Mouse (Mus musculus): Measurements from ENCODE around the gene Mosmo.

Mosmo gene

GRCm38 (mm10) chr7:120677001-120677643 lies at the start of gene Mosmo:
Gene Mosmo (plus strand): TSS chr7:120677618.
- DNase-seq = peak; percentile 79

- peak; percentile 42 for DNase-seq
Observed at GRCm38 (mm10) chr7:120632518-120632917, 44.9 kb upstream of the Mosmo start.

GRCm38 (mm10) chr7:120634301-120634700 lies 43.1 kb upstream of the Mosmo start:
- DNase-seq = peak; percentile 31

- DNase-seq = peak; percentile 91
Observed at GRCm38 (mm10) chr7:120634711-120635361, 42.6 kb upstream of the Mosmo start, which contains the start of gene Uqcrc2. Gene Uqcrc2 (plus strand): TSS chr7:120635176.

GRCm38 (mm10) chr7:120635362-120635781 lies 42.0 kb upstream of the Mosmo start:
- DNase-seq = no peak

DNA sequence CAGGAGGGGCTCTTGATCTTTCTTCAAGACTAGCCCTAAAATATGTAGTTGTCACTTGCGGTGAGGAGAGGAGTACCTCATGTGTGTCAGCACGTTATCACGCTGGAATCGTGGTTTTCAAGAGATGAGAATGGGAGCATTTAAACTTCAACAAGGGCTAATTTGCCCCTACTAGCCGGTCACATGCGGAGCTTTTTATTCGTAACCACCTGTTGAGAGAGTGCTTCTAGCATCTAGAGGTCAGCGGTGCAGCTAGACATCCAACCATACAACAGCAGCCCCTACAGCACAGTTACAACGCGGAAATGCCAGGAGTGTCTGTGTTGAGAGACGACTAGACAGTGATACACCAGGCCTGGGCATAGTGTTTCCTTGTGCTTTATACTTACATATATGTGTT lies 41.6 kb upstream of the Mosmo start:
- no peak for DNase-seq

- DNase-seq = no peak
Observed at GRCm38 (mm10) chr7:120643217-120643616, 34.2 kb upstream of the Mosmo start.

- DNase-seq = no peak
Observed at GRCm38 (mm10) chr7:120647849-120648248, 29.6 kb upstream of the Mosmo start.

- DNase-seq = no peak
Observed at GRCm38 (mm10) chr7:120662079-120662478, 15.3 kb upstream of the Mosmo start.

DNA sequence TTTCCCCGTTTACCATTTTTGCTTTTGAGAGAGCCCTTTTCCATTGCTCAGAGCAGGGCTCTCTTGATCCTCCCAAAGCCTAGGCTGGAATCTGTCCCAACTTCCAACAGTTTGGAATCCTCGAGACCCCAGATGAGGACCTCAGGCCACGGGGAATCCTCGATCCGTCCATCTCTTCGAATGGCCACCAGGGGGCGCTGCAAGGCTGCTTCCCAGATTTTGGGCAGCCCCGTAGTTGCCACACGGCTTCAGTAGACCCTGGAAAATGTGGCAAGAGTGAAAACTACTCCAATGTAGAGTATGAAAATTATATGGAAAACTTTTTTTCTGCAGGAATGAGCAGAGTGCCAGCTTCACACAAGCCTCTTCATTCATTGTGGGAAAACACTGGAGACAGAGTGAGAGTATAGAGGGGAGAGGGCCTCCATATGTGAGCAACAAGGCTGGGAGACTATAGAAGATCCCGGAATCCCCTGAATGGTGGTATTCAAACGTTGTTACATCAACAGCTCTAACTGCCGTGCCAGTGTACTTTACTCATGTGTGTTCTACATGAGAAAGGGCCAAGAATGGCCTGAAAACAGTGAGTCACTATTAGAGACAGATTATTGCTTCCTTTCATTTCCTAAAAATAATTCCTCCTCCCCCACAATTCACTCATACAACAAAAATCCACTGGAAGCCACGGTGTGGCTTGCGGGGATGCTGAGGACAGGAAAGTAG lies 7.1 kb upstream of the Mosmo start, which contains the start of gene Pdzd9:
Gene Pdzd9, minus strand, starts transcription at position 191 of the 723 bp plus-strand sequence.
- DNase-seq = peak; percentile 75

DNA sequence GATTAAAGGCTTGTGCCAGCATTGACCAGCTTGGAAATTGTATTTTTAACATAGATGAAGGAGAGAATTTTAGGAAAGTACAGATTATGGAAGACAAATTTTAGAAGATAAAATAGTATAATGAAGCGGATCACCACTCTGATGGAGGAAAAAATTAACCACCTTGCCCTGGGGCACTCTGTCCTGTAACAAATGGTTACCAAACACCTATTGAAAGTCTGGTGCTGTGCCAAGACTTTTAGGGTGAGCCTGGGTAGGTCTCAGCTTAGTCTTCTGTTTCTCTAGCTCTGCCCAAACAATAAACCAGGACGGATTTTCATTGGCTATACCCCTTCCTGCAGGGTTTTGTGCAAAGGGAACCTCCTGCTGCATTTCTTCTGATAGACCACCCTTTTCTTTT lies 6.1 kb upstream of the Mosmo start:
- no peak for DNase-seq

DNA sequence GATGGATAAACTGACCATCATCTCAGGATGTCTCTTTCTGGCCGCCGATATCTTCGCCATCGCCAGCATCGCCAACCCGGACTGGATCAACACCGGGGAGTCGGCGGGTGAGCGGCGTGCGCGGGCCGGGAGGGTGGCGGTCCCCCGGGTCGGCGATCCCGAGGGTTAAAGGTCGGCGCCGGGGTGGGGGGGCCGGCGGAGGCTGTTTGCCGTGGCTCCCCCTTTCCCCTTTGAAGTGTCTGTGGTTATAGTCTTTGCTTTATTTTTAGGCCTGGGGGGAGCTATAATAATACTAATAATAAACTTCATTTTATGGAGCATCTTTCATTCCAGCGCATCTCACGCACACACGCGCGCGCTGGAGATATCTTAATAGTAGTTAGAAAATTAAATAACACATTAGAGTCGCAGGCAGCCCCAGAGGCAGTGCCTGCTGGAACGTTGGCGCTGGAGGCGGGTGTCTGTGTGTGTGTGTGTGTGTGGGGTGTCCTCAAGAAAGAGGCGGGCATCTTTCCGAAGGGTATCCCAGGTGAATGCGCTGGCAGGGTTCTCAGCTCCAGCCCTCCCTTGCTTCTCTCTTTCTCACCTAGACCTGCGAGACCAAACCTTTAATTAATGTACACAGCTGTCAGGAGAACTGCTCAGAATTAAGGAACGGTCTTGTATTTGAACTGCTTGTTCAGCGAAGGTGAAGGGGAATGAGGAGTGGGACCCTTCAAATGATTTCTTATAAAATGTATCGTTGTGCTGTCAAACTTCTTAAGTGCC lies 530 bp downstream of the Mosmo start:
- peak; percentile 37 for DNase-seq

- peak; percentile 28 for DNase-seq
Observed at GRCm38 (mm10) chr7:120679023-120679422, 1.6 kb downstream of the Mosmo start.

DNA sequence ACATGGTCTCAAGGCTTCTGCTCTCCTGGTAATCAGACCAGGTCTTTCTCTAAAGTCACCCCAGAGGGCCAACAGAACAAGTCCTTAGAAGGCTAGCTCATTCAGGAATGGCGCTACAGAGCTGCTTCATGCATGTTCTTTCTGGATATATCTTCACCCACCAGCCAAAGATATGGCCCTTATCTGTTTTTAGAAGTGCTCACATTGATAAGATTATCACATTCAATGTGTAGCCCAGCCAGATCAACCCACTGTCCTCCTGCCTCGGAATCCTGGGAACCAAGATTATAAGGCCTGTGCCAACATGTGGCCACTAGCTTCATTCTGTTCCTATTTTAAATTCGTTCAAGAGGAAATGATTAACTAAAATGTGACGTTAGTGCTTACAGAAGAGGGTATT lies 4.6 kb downstream of the Mosmo start:
- DNase-seq = no peak

DNA sequence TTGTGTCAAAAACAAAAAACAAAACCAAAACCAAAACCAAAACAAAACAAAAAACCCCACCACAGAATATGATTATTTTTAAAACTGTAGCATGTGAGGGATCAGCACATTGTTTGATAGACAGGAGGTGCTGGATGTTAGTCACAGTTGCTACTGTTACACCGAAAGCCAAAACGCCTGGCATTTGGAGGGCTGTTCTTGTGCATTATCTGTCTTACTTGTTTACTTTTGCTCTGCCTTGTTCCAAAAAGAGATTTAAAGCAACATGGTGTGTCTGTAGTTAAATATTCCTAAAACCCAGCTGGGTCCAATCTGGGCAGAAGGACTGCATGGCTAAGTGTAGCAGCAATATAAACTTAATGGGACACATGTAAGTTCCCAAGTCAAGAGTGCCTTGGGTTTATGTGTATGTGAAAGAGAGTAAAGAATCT lies 7.3 kb downstream of the Mosmo start:
- DNase-seq = peak; percentile 15

DNA sequence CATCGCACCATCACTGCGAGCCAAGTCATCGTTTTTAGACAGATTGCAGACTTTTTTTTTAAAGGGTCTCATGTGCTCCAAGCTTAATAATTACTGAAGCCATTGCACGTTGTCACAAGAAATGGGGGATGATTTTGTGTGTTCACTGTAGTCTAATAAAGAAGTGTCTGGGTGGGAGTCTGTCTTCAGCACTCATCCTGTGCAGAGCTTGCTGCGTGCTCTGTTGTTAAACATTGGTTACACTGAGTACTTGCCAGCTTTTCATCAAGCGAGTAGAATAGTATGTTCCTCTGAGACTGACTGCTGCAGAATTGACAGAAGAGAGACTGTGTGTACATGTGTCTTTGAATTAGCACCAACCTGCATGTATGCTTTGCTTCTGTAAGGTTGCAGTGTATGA lies 7.8 kb downstream of the Mosmo start:
- DNase-seq = no peak

DNA sequence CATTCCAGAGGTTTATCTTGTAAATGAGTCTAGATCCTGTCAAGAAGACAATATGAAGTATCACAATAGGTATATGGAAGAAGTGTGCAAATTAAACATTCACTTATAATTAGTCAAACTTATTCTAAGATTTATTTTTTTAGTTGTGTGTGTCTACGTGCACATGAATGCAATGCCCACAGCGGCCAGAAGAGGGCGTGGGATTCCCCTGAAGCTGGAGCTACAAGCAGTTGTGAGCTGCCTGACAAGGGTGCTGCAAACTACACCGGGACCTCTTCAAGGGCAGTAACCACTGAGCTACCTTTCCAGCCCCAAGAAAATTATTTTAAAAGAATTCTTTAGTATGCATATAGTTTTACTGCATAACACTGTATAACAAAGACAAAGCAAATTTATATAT lies 13.2 kb downstream of the Mosmo start:
- peak; percentile 18 for DNase-seq

GRCm38 (mm10) chr7:120693831-120694375 lies 16.5 kb downstream of the Mosmo start:
- DNase-seq = no peak

DNA sequence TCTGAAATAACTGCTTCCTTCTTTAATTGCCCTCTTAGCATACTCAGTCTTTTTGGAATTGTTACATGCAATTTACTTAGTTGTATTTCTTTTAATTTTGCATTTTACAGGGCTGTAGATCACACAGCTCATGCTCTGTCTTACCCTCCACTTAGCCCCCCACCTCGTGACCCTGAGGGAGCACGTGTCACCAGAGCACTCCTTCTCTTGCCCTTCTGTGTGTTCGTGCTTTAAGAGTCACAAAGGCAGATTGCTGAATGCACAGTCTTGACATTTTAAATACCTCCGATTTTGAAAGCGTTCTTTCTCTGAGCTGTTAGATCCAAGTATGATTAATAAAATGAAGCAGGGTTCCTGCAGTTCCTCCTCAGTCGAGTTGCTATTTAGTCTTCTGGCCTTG lies 17.8 kb downstream of the Mosmo start:
- no peak for DNase-seq

DNA sequence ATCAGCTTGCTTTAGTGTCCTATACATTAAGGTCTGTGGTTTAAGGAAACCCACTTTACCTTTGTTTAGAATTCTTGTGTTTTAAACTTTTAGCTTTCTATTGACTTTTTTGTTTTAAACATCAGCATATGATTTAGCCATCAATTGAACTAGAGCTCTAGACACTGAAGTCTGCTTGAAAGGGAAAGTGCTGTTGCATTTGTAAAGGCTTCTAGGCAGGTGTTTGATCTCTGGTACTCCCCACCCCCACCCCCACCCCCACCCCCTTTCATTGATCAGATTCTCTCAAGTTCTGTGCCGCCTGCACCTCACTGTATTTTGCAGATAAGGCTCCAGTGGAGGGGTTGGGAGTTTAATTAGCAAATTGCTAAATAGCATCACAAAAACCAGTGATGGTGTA lies 18.2 kb downstream of the Mosmo start:
- DNase-seq = no peak

GRCm38 (mm10) chr7:120696331-120696730 lies 18.9 kb downstream of the Mosmo start:
- DNase-seq = no peak

DNA sequence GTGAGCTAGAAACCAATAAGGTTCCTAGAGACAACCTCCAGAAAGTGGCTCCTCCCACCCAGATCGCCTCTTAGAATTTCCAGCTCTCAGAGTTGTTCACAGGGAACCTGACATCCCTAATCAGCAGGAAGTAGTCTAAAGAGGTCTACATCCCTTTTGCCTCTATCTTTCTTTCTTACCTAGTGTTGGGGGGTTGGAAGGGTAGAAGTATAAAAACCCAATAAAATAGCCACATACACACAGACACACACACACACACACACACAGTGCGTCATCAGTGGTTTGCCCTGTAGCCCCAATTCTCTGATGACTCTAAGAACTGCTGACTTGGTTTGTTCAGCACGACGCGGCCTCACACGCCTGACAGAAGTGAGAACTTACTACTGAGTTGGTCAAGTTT lies 22.2 kb downstream of the Mosmo start:
- no peak for DNase-seq

- DNase-seq = no peak
Observed at GRCm38 (mm10) chr7:120703888-120704287, 26.5 kb downstream of the Mosmo start.
